Mouse (Mus musculus) adrenal gland, postnatal 14 days (tissue): Measurements from ENCODE around the gene Cgrrf1. TPM values are rescaled to one million over a fixed set of nuclear protein-coding genes. Genes with fewer than 3 reads are reported as not detected.

Source experiments
- DNase-seq: peaks from one replicate; pipeline ENCODE4 v3.0.0; 2021; ENCODE audit warnings: mixed read lengths
- total RNA-seq: library from RNA; stranded (reverse); gene quantifications from 2 replicates; pipeline ENCODE4 v1.2.3, GENCODE M21; 2021

The Cgrrf1 gene
- total RNA-seq, 1 experiment from 2014 or later: 40.7 TPM

DNA sequence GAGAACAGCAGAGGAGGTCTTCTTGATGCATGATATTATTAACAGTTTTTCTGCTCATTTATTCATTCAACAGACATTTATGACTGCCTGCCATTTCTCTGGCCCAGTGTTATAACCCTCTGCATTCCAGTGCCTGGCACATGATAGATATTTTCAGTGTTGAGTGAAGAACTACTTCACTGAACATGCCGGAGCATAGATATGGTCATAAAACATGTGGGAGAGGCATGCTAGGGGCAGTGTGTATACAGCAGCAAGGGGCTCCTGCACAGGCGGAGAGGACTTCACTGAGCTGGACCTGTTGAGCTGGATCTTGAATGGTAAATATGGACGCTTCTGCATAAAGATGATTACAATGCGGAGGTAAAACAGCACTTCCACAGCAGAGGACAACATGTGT is 57.2 kb downstream of the Cgrrf1 start:
- DNase-seq: no peak

DNA sequence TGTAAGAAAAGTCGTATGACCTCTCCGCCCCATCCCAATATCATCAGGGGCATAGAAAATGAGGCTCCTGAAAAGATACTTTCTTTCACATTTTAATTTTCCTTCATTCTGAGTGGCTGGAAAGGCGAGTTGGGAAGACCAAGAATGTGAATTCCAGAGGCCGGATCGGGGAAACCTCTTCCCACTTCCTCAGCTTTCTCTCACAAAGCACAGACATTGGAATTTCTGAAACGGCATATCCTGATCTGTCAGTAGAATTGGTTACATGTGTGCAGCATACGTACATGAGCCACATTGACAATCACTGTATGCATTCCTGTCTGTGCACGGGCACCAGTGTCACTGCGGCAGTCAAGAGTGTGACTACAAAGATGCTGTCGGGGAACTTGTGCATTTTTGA is 62.0 kb downstream of the Cgrrf1 start:
- DNase-seq: no peak

DNA sequence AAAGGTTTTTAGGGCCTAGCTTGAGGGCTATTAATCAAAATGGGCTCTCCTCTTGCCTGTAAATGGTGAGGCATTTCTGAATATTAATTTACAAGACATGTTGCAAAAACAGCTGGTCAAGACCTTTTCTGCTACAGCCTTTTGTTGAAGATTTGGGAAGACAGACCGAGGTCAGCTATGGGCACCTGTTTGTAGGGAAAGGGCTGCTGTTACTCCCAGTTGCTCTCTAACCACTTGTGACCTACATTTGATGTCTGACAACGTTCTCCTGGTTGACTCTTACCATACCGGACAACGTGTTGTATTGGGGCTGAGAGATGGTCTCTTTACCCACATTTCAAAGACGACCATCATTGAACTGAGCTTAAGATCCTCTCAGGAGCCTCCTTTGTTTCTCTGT is 66.0 kb downstream of the Cgrrf1 start:
- no peak for DNase-seq

DNA sequence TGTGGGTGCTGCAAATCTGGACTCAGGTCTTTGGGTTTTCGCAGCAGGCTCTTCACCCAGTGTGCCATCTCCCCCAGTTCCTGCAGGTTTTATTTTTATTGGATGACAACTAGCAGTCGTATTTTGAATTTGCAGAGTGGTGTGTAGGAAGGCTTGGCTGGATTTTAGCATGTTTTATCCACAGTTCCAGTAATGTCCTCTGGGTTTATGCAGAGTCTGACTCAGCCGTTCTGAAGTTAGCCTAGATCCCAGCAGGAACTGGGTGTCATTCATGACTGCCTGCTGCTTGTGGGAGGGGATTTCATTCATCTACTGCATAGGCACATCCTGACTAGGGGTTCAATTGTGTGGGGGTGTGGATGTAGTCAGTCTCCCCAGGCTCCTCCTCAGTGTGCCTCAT is 66.7 kb downstream of the Cgrrf1 start:
- DNase-seq: no peak

DNA sequence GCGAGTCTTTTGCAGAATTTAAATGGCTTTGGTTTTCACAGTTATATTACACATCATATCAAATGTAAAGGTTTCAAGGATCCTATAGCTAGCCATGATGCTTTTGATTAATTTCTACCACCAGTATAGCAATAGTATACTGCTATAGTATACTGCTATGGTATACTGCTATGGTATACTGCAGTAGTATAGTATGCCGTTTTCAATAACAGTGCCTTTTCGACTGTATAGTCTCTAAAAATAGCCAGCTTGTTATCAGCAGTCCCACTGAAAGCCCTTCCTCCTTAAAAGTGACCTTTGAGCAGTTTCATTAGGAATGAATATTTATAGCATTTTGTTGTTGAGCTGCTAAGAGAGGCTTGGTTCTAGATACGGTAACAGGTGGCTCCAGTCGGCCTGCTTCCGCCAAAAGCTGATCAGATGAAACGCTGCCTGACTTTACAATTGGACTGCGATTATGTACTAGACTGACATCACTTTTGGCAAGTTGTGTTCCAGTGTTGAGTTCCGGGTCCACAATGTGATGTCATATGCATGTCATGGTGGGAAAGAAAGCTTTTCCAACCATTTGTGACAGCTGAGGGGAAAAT is 70.7 kb downstream of the Cgrrf1 start:
- no peak for DNase-seq

Other genes with a start within 250 kb of the Cgrrf1 start
- 7.6 and 8.2 TPM in 2 replicates for gene Cdkn3, start 71.6 kb upstream of the Cgrrf1 start, total RNA-seq
- 88.3 and 95.3 TPM in 2 replicates for gene Cnih1, start 43.7 kb upstream of the Cgrrf1 start, total RNA-seq
- gene Gmfb, start 9.9 kb upstream of the Cgrrf1 start, total RNA-seq: 80.9 and 91.3 TPM in 2 replicates
- gene Samd4, start 50.7 kb downstream of the Cgrrf1 start, total RNA-seq: 17.9 and 19.7 TPM in 2 replicates